Mouse (Mus musculus): ENCODE measurements around the gene Pdha1. TPM values are rescaled to one million over a fixed set of nuclear protein-coding genes. Genes with fewer than 3 reads are reported as not detected.

The Pdha1 gene
- polyA plus RNA-seq, 1 experiment = 40.3 TPM

GRCm38 (mm10) chrX:160146806-160147205, 8.6 kb upstream of the Pdha1 start:
- Histone ChIP-seq H3K27ac (ENCODE audit: control insufficient read depth, insufficient read depth, low read depth, low read length, poor library complexity) (no peak overlapping the region), H3K4me3 (replicated peaks; ENCODE audit: control insufficient read depth, low read depth, low read length) (no peak overlapping the region), H3K4me1 (ENCODE audit: control insufficient read depth, insufficient read depth, low read length) (no peaks in the 10 kb centered on the region)
- TF ChIP-seq POLR2A (IDR thresholded peaks at IDR 0.05; ENCODE audit: borderline replicate concordance, control insufficient read depth, low read depth, low read length) (no peak), CTCF (IDR thresholded peaks at IDR 0.05; ENCODE audit: control insufficient read depth, insufficient read depth, low read length) (no peak)
- 84% methylated on average over 4 of the region's 4 CpGs for WGBS

GRCm38 (mm10) chrX:160137177-160137860, 894 bp downstream of the Pdha1 start:
- WGBS = 8% methylated on average over 18 of the region's 18 CpGs
- peak overlapping the region; percentile 95; the same call in 1 of the 2 replicates for H3K27ac ChIP-seq (ENCODE audit: control insufficient read depth, insufficient read depth, low read depth, low read length, poor library complexity)
- peak overlapping the region; percentile 84 for H3K4me3 ChIP-seq (replicated peaks; ENCODE audit: control insufficient read depth, low read depth, low read length)
- no peak for TF ChIP-seq POLR2A (IDR thresholded peaks at IDR 0.05; ENCODE audit: borderline replicate concordance, control insufficient read depth, low read depth, low read length)
- TF ChIP-seq CTCF (IDR thresholded peaks at IDR 0.05; ENCODE audit: control insufficient read depth, insufficient read depth, low read length) = no peak
- no peaks in the 10 kb centered on the region; the same call in 1 of the 2 replicates for H3K4me1 ChIP-seq (ENCODE audit: control insufficient read depth, insufficient read depth, low read length)

- 17% methylated on average over 5 of the region's 5 CpGs for WGBS
- 0 out of 2 replicates have a peak overlapping the region, but pooled peaks have one; percentile 51 for H3K27ac ChIP-seq (ENCODE audit: control insufficient read depth, insufficient read depth, low read depth, low read length, poor library complexity)
Measured at GRCm38 (mm10) chrX:160136153-160136552, 2.1 kb downstream of the Pdha1 start.

GRCm38 (mm10) chrX:160135719-160136118, 2.5 kb downstream of the Pdha1 start:
- Histone ChIP-seq H3K4me1 (ENCODE audit: control insufficient read depth, insufficient read depth, low read length) (no peaks in the 10 kb centered on the region; the same call in 1 of the 2 replicates), H3K4me3 (replicated peaks; ENCODE audit: control insufficient read depth, low read depth, low read length) (no peak overlapping the region), H3K27ac (ENCODE audit: control insufficient read depth, insufficient read depth, low read depth, low read length, poor library complexity) (no peak overlapping the region)
- WGBS = 31% methylated on average over 6 of the region's 6 CpGs
- TF ChIP-seq POLR2A (IDR thresholded peaks at IDR 0.05; ENCODE audit: borderline replicate concordance, control insufficient read depth, low read depth, low read length) = no peak

More at GRCm38 (mm10) chrX:160136153-160136552, 2.1 kb downstream of the Pdha1 start:
- TF ChIP-seq POLR2A (IDR thresholded peaks at IDR 0.05; ENCODE audit: borderline replicate concordance, control insufficient read depth, low read depth, low read length) (no peak), CTCF (IDR thresholded peaks at IDR 0.05; ENCODE audit: control insufficient read depth, insufficient read depth, low read length) (no peak)
- Histone ChIP-seq H3K4me1 (ENCODE audit: control insufficient read depth, insufficient read depth, low read length) (no peaks in the 10 kb centered on the region; the same call in 1 of the 2 replicates), H3K4me3 (replicated peaks; ENCODE audit: control insufficient read depth, low read depth, low read length) (peak overlapping the region; percentile 64)

- no peaks in the 10 kb centered on the region; the same call in 1 of the 2 replicates for H3K4me1 ChIP-seq (ENCODE audit: control insufficient read depth, insufficient read depth, low read length)
- 84% methylated on average over 11 of the region's 11 CpGs for WGBS
- TF ChIP-seq POLR2A (IDR thresholded peaks at IDR 0.05; ENCODE audit: borderline replicate concordance, control insufficient read depth, low read depth, low read length) (no peak), CTCF (IDR thresholded peaks at IDR 0.05; ENCODE audit: control insufficient read depth, insufficient read depth, low read length) (no peak)
- H3K4me3 ChIP-seq (replicated peaks; ENCODE audit: control insufficient read depth, low read depth, low read length) = no peak overlapping the region
- no peak overlapping the region for H3K27ac ChIP-seq (ENCODE audit: control insufficient read depth, insufficient read depth, low read depth, low read length, poor library complexity)
Measured at GRCm38 (mm10) chrX:160134136-160134843, 3.9 kb downstream of the Pdha1 start.

GRCm38 (mm10) chrX:160116658-160117057, 21.6 kb downstream of the Pdha1 start:
- TF ChIP-seq CTCF (IDR thresholded peaks at IDR 0.05; ENCODE audit: control insufficient read depth, insufficient read depth, low read length) (peak; percentile 78), POLR2A (IDR thresholded peaks at IDR 0.05; ENCODE audit: borderline replicate concordance, control insufficient read depth, low read depth, low read length) (no peak)
- whole genome bisulfite sequencing = 38% methylated on average over 3 of the region's 3 CpGs
- Histone ChIP-seq H3K4me3 (replicated peaks; ENCODE audit: control insufficient read depth, low read depth, low read length) (no peak overlapping the region), H3K27ac (ENCODE audit: control insufficient read depth, insufficient read depth, low read depth, low read length, poor library complexity) (peak overlapping the region; percentile 68), H3K4me1 (ENCODE audit: control insufficient read depth, insufficient read depth, low read length) (no peaks in the 10 kb centered on the region; the same call in 1 of the 2 replicates)

GRCm38 (mm10) chrX:160116074-160116473, 22.1 kb downstream of the Pdha1 start:
- Histone ChIP-seq H3K27ac (ENCODE audit: control insufficient read depth, insufficient read depth, low read depth, low read length, poor library complexity) (peak overlapping the region; percentile 90), H3K4me3 (replicated peaks; ENCODE audit: control insufficient read depth, low read depth, low read length) (no peak overlapping the region), H3K4me1 (ENCODE audit: control insufficient read depth, insufficient read depth, low read length) (no peaks in the 10 kb centered on the region; the same call in 1 of the 2 replicates)
- TF ChIP-seq POLR2A (IDR thresholded peaks at IDR 0.05; ENCODE audit: borderline replicate concordance, control insufficient read depth, low read depth, low read length) (no peak), CTCF (IDR thresholded peaks at IDR 0.05; ENCODE audit: control insufficient read depth, insufficient read depth, low read length) (no peak)

- no peak for TF ChIP-seq POLR2A (IDR thresholded peaks at IDR 0.05; ENCODE audit: borderline replicate concordance, control insufficient read depth, low read depth, low read length)
- no peaks in the 10 kb centered on the region; the same call in 1 of the 2 replicates for H3K4me1 ChIP-seq (ENCODE audit: control insufficient read depth, insufficient read depth, low read length)
- H3K4me3 ChIP-seq (replicated peaks; ENCODE audit: control insufficient read depth, low read depth, low read length) = no peak overlapping the region
- 78% methylated on average over 1 of the region's 1 CpGs for WGBS
- H3K27ac ChIP-seq (ENCODE audit: control insufficient read depth, insufficient read depth, low read depth, low read length, poor library complexity) = no peak overlapping the region
Measured at GRCm38 (mm10) chrX:160113777-160114176, 24.4 kb downstream of the Pdha1 start.
